Mouse (Mus musculus): Measurements from ENCODE around the gene Lgals3bp. TPM values are rescaled to one million over a fixed set of nuclear protein-coding genes. Genes with fewer than 3 reads are reported as not detected.

The Lgals3bp gene
- polyA plus RNA-seq, 1 experiment from 2014 or later: 43.7 TPM

DNA sequence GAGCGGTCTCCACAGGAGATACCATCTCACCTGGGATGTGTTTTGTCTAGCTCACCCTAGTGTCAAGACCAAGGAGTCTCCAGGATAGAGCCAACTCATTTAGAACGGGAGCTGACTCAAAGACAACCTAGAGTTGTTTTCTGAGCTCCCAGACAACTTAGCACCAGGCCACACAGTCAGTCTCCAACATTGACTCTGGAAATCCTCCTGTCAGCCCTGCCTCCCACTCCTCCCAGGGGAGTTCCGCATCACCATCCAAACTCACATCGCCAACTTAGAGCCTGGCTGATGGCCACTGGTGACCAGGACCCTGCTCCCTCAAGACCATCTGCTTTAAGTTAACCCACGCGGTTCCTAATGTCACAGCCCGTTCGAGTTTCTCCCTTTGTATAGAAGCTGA is 26.4 kb downstream of the Lgals3bp start:
- H3K4me2 ChIP-seq (ENCODE audit: low read depth, low read length): no peak overlapping the region
- H3K4me3 ChIP-seq (ENCODE audit: low read depth, low read length): no peak overlapping the region
- no peaks in the 10 kb centered on the region for H3K27me3 ChIP-seq (ENCODE audit: control insufficient read depth, insufficient read depth, low read depth, low read length)
- no peaks in the 10 kb centered on the region for H3K4me1 ChIP-seq (ENCODE audit: control insufficient read depth, low read depth, low read length)
- no peak overlapping the region for H3K27ac ChIP-seq (ENCODE audit: low read length)
- no peaks in the 10 kb centered on the region for H3K9me3 ChIP-seq (replicated peaks; ENCODE audit: control insufficient read depth, low read length)
- no peaks in the 10 kb centered on the region for H3K36me3 ChIP-seq (ENCODE audit: control insufficient read depth, insufficient read depth)
- H3K9ac ChIP-seq (ENCODE audit: low read depth, low read length): no peak overlapping the region
- no peak for ATAC-seq (ENCODE audit: low read depth)
- 75% methylated on average over 8 of the region's 8 CpGs for WGBS (ENCODE audit: insufficient replicate concordance)

DNA sequence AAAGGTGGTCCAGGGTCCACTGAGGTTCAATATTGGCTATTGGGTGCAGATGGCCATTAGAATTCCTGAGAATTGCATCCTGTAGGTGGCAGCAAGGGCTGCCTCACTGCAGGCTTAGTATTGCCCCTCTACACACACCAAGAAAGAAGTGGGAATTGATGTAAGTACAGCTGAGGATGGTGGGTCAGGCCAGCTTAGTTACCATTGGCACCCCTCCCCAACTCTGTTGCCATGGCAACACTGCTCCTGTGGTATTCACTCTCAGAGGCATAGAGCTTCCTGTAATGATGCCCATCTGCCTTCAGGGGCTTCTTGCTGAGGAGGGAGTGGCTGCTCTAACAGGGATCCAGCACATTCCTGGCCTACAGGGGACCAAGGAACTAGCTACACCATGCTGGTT is 26.9 kb downstream of the Lgals3bp start:
- H3K36me3 ChIP-seq (ENCODE audit: control insufficient read depth, insufficient read depth): no peaks in the 10 kb centered on the region
- H3K9me3 ChIP-seq (replicated peaks; ENCODE audit: control insufficient read depth, low read length): no peaks in the 10 kb centered on the region
- no peak overlapping the region for H3K9ac ChIP-seq (ENCODE audit: low read depth, low read length)
- H3K4me3 ChIP-seq (ENCODE audit: low read depth, low read length): no peak overlapping the region
- no peaks in the 10 kb centered on the region for H3K4me1 ChIP-seq (ENCODE audit: control insufficient read depth, low read depth, low read length)
- H3K27me3 ChIP-seq (ENCODE audit: control insufficient read depth, insufficient read depth, low read depth, low read length): no peaks in the 10 kb centered on the region
- ATAC-seq (ENCODE audit: low read depth): no peak
- H3K27ac ChIP-seq (ENCODE audit: low read length): no peak overlapping the region
- H3K4me2 ChIP-seq (ENCODE audit: low read depth, low read length): no peak overlapping the region

DNA sequence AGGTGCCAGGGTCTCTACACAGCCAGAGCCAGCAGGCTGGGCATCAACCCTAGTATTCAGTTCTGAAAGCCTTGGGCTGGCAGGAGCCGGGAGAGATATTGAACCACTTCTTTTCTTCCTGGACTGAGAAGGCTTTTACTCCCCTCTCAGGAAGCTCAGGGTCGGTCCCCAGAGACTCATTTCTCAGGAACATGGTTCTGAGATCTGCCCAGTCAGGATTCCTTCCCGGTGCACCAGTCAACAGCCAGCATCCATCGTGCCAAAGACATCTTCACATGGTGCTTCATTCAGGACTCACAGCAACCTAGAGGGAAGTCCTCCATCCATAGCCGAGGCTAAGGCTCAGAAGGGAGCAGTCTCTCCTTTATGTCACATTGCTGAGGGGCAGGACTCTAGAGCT is 27.4 kb downstream of the Lgals3bp start:
- Histone ChIP-seq H3K36me3 (ENCODE audit: control insufficient read depth, insufficient read depth) (no peaks in the 10 kb centered on the region), H3K27me3 (ENCODE audit: control insufficient read depth, insufficient read depth, low read depth, low read length) (no peaks in the 10 kb centered on the region), H3K27ac (ENCODE audit: low read length) (no peak overlapping the region), H3K4me1 (ENCODE audit: control insufficient read depth, low read depth, low read length) (no peaks in the 10 kb centered on the region), H3K4me2 (ENCODE audit: low read depth, low read length) (no peak overlapping the region), H3K9me3 (replicated peaks; ENCODE audit: control insufficient read depth, low read length) (no peaks in the 10 kb centered on the region), H3K4me3 (ENCODE audit: low read depth, low read length) (no peak overlapping the region), H3K9ac (ENCODE audit: low read depth, low read length) (no peak overlapping the region)
- WGBS (ENCODE audit: insufficient replicate concordance): 45% methylated on average over 5 of the region's 5 CpGs
- no peak for ATAC-seq (ENCODE audit: low read depth)

DNA sequence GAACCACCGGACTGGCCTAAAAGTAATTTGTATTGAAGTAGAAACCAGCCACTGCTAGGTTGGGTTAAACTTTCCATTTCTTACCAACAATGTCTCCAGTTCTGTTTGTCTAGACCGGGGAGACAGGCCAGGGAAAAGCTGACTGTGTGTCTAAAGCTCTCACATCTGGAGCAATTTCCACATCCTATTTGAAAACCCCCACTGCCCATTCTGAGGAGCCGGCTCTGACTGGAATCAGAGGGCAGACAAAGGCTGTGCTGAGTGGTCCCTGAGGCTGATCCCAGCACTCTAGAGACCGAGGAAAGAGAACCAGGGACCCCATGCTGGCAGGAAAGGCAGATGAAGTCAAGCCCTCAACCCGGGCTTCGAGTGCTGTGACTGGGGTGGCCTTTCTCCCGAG is 29.3 kb downstream of the Lgals3bp start:
- 56% methylated on average over 7 of the region's 7 CpGs for WGBS (ENCODE audit: insufficient replicate concordance)
- Histone ChIP-seq H3K9me3 (replicated peaks; ENCODE audit: control insufficient read depth, low read length) (no peaks in the 10 kb centered on the region), H3K9ac (ENCODE audit: low read depth, low read length) (no peak overlapping the region), H3K4me2 (ENCODE audit: low read depth, low read length) (no peak overlapping the region), H3K4me3 (ENCODE audit: low read depth, low read length) (no peak overlapping the region), H3K4me1 (ENCODE audit: control insufficient read depth, low read depth, low read length) (no peaks in the 10 kb centered on the region), H3K36me3 (ENCODE audit: control insufficient read depth, insufficient read depth) (no peaks in the 10 kb centered on the region), H3K27ac (ENCODE audit: low read length) (no peak overlapping the region), H3K27me3 (ENCODE audit: control insufficient read depth, insufficient read depth, low read depth, low read length) (no peaks in the 10 kb centered on the region)
- ATAC-seq (ENCODE audit: low read depth): no peak

DNA sequence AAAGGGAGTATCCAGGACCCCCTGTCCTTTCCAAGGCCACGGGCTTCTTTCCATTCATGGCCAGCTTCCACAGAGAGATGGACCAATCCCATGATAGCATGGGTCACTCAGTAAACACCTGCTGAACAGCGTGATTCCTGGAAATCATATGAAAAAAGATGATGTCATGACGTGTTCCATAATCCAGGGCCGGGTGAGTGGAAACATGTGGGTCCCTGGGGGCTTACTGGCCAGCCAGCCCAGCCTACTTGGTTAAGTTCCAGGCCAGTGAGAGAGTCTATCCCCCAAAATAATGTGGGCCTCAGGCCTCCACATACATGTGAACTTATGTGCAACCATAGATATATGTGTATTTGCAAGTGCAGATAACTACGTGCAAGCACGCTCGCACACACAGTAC is 30.0 kb downstream of the Lgals3bp start:
- ATAC-seq (ENCODE audit: low read depth): no peak
- WGBS (ENCODE audit: insufficient replicate concordance): 77% methylated on average over 7 of the region's 7 CpGs
- H3K9me3 ChIP-seq (replicated peaks; ENCODE audit: control insufficient read depth, low read length): no peaks in the 10 kb centered on the region

DNA sequence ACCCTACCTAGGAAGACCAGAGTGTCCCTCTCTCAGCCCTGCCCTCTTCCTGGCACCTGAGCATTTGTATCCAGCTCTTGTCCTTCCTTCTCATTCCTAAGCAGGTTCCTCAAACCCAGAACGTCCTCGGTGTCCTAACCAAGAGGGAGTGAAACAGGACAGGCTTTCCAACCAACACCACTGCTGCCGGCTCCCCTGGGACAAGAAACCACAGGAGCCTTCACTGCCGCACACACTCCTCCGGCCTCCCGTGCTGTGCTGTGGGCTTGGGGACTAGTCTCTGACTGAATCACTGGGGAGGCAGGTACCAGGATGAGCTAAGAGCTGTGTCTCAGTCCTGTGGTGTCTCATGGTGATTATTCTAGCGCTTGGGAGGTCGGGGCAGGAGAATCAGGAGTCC is 32.2 kb downstream of the Lgals3bp start:
- no peaks in the 10 kb centered on the region for H3K9me3 ChIP-seq (replicated peaks; ENCODE audit: control insufficient read depth, low read length)
- H3K36me3 ChIP-seq (ENCODE audit: control insufficient read depth, insufficient read depth): no peaks in the 10 kb centered on the region
- no peak for ATAC-seq (ENCODE audit: low read depth)
- no peaks in the 10 kb centered on the region for H3K27me3 ChIP-seq (ENCODE audit: control insufficient read depth, insufficient read depth, low read depth, low read length)
- no peak overlapping the region for H3K27ac ChIP-seq (ENCODE audit: low read length)
- H3K4me3 ChIP-seq (ENCODE audit: low read depth, low read length): no peak overlapping the region
- no peak overlapping the region for H3K9ac ChIP-seq (ENCODE audit: low read depth, low read length)
- H3K4me2 ChIP-seq (ENCODE audit: low read depth, low read length): no peak overlapping the region
- H3K4me1 ChIP-seq (ENCODE audit: control insufficient read depth, low read depth, low read length): no peaks in the 10 kb centered on the region
- WGBS (ENCODE audit: insufficient replicate concordance): 54% methylated on average over 8 of the region's 8 CpGs

More for the DNA sequence above, 30.0 kb downstream of the Lgals3bp start:
- no peak overlapping the region for H3K9ac ChIP-seq (ENCODE audit: low read depth, low read length)
- H3K4me3 ChIP-seq (ENCODE audit: low read depth, low read length): no peak overlapping the region
- no peaks in the 10 kb centered on the region for H3K4me1 ChIP-seq (ENCODE audit: control insufficient read depth, low read depth, low read length)
- H3K4me2 ChIP-seq (ENCODE audit: low read depth, low read length): no peak overlapping the region
- H3K27me3 ChIP-seq (ENCODE audit: control insufficient read depth, insufficient read depth, low read depth, low read length): no peaks in the 10 kb centered on the region
- no peak overlapping the region for H3K27ac ChIP-seq (ENCODE audit: low read length)
- H3K36me3 ChIP-seq (ENCODE audit: control insufficient read depth, insufficient read depth): no peaks in the 10 kb centered on the region

DNA sequence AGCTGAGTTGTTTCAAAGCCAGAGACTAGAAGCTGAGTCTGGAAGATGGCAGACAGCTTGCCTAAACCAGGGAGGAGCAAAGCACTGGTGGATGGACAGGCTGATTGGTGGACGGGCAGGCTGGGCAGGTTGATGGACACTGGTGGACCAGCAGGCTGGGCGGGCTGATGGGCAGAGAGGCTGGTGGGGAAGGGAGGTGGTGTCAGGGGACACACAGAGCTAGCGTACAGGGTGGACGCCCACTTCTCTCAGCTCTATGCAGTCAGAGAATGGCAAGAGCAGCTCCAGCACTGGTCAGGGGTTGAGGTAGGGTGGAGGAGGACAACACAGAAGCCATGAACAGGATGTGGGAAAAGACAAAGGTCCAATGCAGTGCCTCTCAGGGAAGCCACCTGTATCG is 32.6 kb downstream of the Lgals3bp start:
- H3K4me2 ChIP-seq (ENCODE audit: low read depth, low read length): no peak overlapping the region

DNA sequence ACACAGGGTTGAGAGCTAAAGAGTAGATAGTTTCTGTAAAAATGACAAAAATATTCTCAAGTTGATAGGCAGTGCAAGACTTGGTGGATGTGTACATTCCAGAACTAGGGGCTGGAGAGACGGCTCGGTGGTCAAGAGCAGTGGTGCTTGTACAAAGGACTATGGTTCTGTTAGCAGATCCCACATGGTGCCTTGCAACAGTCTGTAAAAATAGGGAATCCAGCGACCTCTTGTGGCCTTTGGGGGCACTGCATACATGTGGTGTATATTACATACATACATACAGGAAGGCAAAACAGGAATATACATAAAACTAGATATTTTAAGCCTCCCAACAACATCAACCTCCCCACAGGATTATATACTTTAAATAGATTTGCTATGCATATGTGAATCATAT is 33.6 kb downstream of the Lgals3bp start:
- Histone ChIP-seq H3K4me3 (ENCODE audit: low read depth, low read length) (no peak overlapping the region), H3K36me3 (ENCODE audit: control insufficient read depth, insufficient read depth) (no peaks in the 10 kb centered on the region), H3K4me2 (ENCODE audit: low read depth, low read length) (no peak overlapping the region), H3K9ac (ENCODE audit: low read depth, low read length) (no peak overlapping the region), H3K9me3 (replicated peaks; ENCODE audit: control insufficient read depth, low read length) (no peaks in the 10 kb centered on the region), H3K27ac (ENCODE audit: low read length) (no peak overlapping the region), H3K4me1 (ENCODE audit: control insufficient read depth, low read depth, low read length) (no peaks in the 10 kb centered on the region), H3K27me3 (ENCODE audit: control insufficient read depth, insufficient read depth, low read depth, low read length) (no peaks in the 10 kb centered on the region)
- ATAC-seq (ENCODE audit: low read depth): no peak
- WGBS (ENCODE audit: insufficient replicate concordance): 49% methylated on average over 3 of the region's 3 CpGs

More for the DNA sequence above, 32.6 kb downstream of the Lgals3bp start:
- H3K27me3 ChIP-seq (ENCODE audit: control insufficient read depth, insufficient read depth, low read depth, low read length): no peaks in the 10 kb centered on the region
- no peak for ATAC-seq (ENCODE audit: low read depth)
- H3K9me3 ChIP-seq (replicated peaks; ENCODE audit: control insufficient read depth, low read length): no peaks in the 10 kb centered on the region
- H3K9ac ChIP-seq (ENCODE audit: low read depth, low read length): no peak overlapping the region
- H3K4me1 ChIP-seq (ENCODE audit: control insufficient read depth, low read depth, low read length): no peaks in the 10 kb centered on the region
- no peak overlapping the region for H3K27ac ChIP-seq (ENCODE audit: low read length)
- no peaks in the 10 kb centered on the region for H3K36me3 ChIP-seq (ENCODE audit: control insufficient read depth, insufficient read depth)
- WGBS (ENCODE audit: insufficient replicate concordance): 69% methylated on average over 5 of the region's 5 CpGs
- H3K4me3 ChIP-seq (ENCODE audit: low read depth, low read length): no peak overlapping the region

DNA sequence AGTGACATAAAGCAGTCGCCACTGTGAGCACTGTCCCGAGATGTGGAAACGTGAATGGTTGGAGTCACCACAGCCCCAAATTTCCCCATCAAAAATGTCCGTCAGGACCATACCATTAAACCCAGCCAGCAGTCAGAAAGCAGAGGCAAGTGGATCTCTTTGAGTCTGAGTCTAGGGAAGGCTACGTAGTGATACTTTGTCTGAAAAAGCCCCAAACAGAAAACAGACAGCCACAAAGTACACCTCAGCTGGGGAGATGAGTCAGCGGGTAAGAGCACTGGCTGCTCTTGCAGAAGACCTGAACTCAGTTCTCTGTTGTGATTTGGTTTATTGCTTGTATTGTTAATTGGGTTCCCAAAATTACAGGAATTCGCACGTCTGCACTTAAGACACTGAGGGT is 35.3 kb downstream of the Lgals3bp start:
- WGBS (ENCODE audit: insufficient replicate concordance): 52% methylated on average over 8 of the region's 8 CpGs
- Histone ChIP-seq H3K9ac (ENCODE audit: low read depth, low read length) (no peak overlapping the region), H3K4me2 (ENCODE audit: low read depth, low read length) (no peak overlapping the region), H3K27me3 (ENCODE audit: control insufficient read depth, insufficient read depth, low read depth, low read length) (no peaks in the 10 kb centered on the region), H3K4me3 (ENCODE audit: low read depth, low read length) (no peak overlapping the region), H3K4me1 (ENCODE audit: control insufficient read depth, low read depth, low read length) (no peaks in the 10 kb centered on the region; the same call in 1 of the 2 replicates), H3K27ac (ENCODE audit: low read length) (no peak overlapping the region), H3K9me3 (replicated peaks; ENCODE audit: control insufficient read depth, low read length) (no peaks in the 10 kb centered on the region), H3K36me3 (ENCODE audit: control insufficient read depth, insufficient read depth) (no peaks in the 10 kb centered on the region)
- no peak for ATAC-seq (ENCODE audit: low read depth)

DNA sequence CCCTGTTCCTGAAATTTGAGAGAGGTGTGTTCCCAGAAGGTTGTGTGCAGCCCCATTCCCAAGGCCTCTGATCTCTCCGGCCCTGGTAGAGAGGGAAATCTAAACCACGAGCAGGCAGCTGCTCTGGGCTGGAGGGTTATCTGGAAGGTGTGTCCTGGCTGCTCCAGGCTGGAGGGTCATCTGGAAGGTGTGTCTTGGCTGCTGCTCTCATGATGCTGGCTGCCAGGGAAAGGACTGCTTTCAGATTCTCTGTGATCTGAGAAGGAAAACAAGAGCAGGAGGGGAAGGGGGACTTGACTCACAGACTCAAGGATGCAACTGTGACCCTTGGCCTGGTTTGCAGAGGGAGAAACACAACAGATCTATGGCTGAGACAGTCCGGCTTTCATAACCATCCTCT is 35.8 kb downstream of the Lgals3bp start:
- H3K9me3 ChIP-seq (replicated peaks; ENCODE audit: control insufficient read depth, low read length): no peaks in the 10 kb centered on the region
- ATAC-seq (ENCODE audit: low read depth): no peak
- H3K4me2 ChIP-seq (ENCODE audit: low read depth, low read length): no peak overlapping the region
- no peaks in the 10 kb centered on the region for H3K36me3 ChIP-seq (ENCODE audit: control insufficient read depth, insufficient read depth)
- H3K4me3 ChIP-seq (ENCODE audit: low read depth, low read length): no peak overlapping the region
- H3K4me1 ChIP-seq (ENCODE audit: control insufficient read depth, low read depth, low read length): no peaks in the 10 kb centered on the region; the same call in 1 of the 2 replicates
- no peak overlapping the region for H3K27ac ChIP-seq (ENCODE audit: low read length)
- H3K9ac ChIP-seq (ENCODE audit: low read depth, low read length): no peak overlapping the region
- 56% methylated on average over 3 of the region's 3 CpGs for WGBS (ENCODE audit: insufficient replicate concordance)
- H3K27me3 ChIP-seq (ENCODE audit: control insufficient read depth, insufficient read depth, low read depth, low read length): no peaks in the 10 kb centered on the region
